In the genomic region with DNA sequence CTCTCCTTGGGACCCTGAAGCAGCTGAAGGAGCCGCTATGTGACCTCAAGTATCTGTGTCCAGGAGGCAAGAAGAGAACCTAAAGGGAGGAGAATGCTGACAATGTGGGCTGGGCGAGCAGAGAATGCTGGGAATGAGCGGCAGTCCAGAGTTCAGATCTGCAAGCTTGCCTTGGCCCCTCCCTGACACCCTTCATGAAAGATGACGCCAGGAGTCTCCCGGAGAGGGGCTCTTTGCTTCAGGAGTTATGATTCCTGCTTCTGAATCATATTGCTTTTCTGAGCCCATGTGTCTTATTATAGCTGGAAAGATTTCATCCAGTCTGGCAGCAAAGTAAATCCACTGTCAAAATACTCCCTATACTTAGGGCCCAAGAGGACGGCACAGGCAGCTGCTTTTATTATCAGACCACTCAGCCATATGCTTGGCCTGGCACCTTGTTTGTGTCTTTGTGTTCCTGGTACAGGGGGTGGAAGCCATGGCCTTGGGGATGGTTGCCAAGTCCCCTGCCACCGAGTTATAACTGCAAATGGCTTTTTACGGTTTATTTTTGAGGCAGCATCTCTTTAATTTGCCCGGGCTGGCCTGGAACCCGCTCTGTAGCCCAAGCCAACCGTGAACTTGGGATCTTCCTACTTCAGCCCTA, we compare ENCODE assay signal across 9 mouse cellular contexts. TPM values are rescaled to one million over a fixed set of nuclear protein-coding genes. Genes with fewer than 3 reads are reported as not detected.
DNase-seq lines count a peak whose midpoint lies in the region; ATAC-seq lines count a peak whose summit lies in the region.
"Had no signal": no experiment of that assay in that cellular context is flagged by ENCODE, and none has a peak within 500 bp of the region (broad histone marks: within the 10 kb centered on the region; RNA-seq: fewer than 3 reads in every experiment).

No protein-coding gene starts in this region.

- 69% methylated on average over 11 of the region's 11 CpGs for WGBS in forebrain, embryonic 13.5 days
- 76% methylated on average over 11 of the region's 11 CpGs for WGBS in forebrain, embryonic 11.5 days
- 70% methylated on average over 11 of the region's 11 CpGs for WGBS in liver, embryonic 11.5 days
- 37% methylated on average over 11 of the region's 11 CpGs for WGBS in heart, embryonic 15.5 days

- H3K4me3 ChIP-seq in forebrain, embryonic 13.5 days, result no peak overlapping the region
- no peak overlapping the region for H3K4me3 ChIP-seq in forebrain, embryonic 11.5 days (ENCODE audit: low read depth, low read length)
- H3K4me3 ChIP-seq in liver, embryonic 11.5 days (ENCODE audit: low read depth, low read length), result no peak overlapping the region
- no peak overlapping the region for H3K4me3 ChIP-seq in heart, embryonic 15.5 days
- H3K4me3 ChIP-seq: liver, embryonic 13.5 days had no signal

- peak overlapping the region; percentile 2; the same call in 1 of the 2 replicates for H3K27ac ChIP-seq in forebrain, embryonic 13.5 days
- H3K27ac ChIP-seq in forebrain, embryonic 11.5 days (ENCODE audit: low read depth, low read length), result no peak overlapping the region
- no peak overlapping the region for H3K27ac ChIP-seq in liver, embryonic 11.5 days (ENCODE audit: low read depth, low read length)
- H3K27ac ChIP-seq in heart, embryonic 15.5 days, result peak overlapping the region; percentile 64
- H3K27ac ChIP-seq: liver, embryonic 13.5 days had no signal

- ATAC-seq in forebrain, embryonic 13.5 days, result no peak
- no peak for ATAC-seq in forebrain, embryonic 11.5 days (replicated peaks; ENCODE audit: low FRiP score)
- no peak for ATAC-seq in liver, embryonic 11.5 days (replicated peaks; ENCODE audit: low FRiP score)
- ATAC-seq in heart, embryonic 15.5 days (replicated peaks; ENCODE audit: insufficient number of reproducible peaks, insufficient read depth, low FRiP score, low read depth), result no peak; the same call in 1 of the 2 replicates
- ATAC-seq in activated CD4-positive, CD25-positive, alpha-beta regulatory T cell, adult 4 months, result no peak

- H3K4me2 ChIP-seq in forebrain, embryonic 13.5 days, result no peak overlapping the region
- no peak overlapping the region for H3K4me2 ChIP-seq in forebrain, embryonic 11.5 days (ENCODE audit: low read depth, low read length, severe bottlenecking)
- no peak overlapping the region for H3K4me2 ChIP-seq in liver, embryonic 11.5 days
- no peak overlapping the region for H3K4me2 ChIP-seq in heart, embryonic 15.5 days
- H3K4me2 ChIP-seq: liver, embryonic 13.5 days had no signal

- no peaks in the 10 kb centered on the region for H3K9me3 ChIP-seq in forebrain, embryonic 13.5 days (replicated peaks)
- H3K9me3 ChIP-seq in forebrain, embryonic 11.5 days (ENCODE audit: control insufficient read depth, low read length), result no peaks in the 10 kb centered on the region
- no peaks in the 10 kb centered on the region for H3K9me3 ChIP-seq in liver, embryonic 11.5 days (ENCODE audit: control insufficient read depth, low read length)
- H3K9me3 ChIP-seq in heart, embryonic 15.5 days (replicated peaks), result no peaks in the 10 kb centered on the region
- H3K9me3 ChIP-seq: liver, embryonic 13.5 days had no signal

- no peak for DNase-seq in forebrain, embryonic 11.5 days (ENCODE audit: low spot score)
- DNase-seq in liver, result peak; percentile 6
- no peak for DNase-seq in liver, embryonic 11.5 days (ENCODE audit: low spot score)
- DNase-seq in kidney, postnatal 4 days, result peak; percentile 30 to 56
- DNase-seq in right cerebral cortex, adult 18-20 months, result no peak
- DNase-seq: liver, embryonic 13.5 days had no signal

- no peak overlapping the region for H3K9ac ChIP-seq in forebrain, embryonic 13.5 days
- no peak overlapping the region for H3K9ac ChIP-seq in forebrain, embryonic 11.5 days (ENCODE audit: low read length)
- H3K9ac ChIP-seq in liver, embryonic 11.5 days (ENCODE audit: low read depth, low read length), result no peak overlapping the region
- H3K9ac ChIP-seq in heart, embryonic 15.5 days, result no peak overlapping the region
- H3K9ac ChIP-seq: liver, embryonic 13.5 days had no signal

- H3K4me1 ChIP-seq in forebrain, embryonic 13.5 days, result peaks cover 12% of the 10 kb centered on the region
- H3K4me1 ChIP-seq in forebrain, embryonic 11.5 days (replicated peaks; ENCODE audit: control insufficient read depth, insufficient read depth, low read length), result peaks cover 6% of the 10 kb centered on the region; the same call in 1 of the 2 replicates
- no peaks in the 10 kb centered on the region for H3K4me1 ChIP-seq in liver, embryonic 11.5 days (replicated peaks; ENCODE audit: control insufficient read depth, insufficient read depth, low read length)
- peaks cover 23% of the 10 kb centered on the region for H3K4me1 ChIP-seq in heart, embryonic 15.5 days (replicated peaks)

- no peaks in the 10 kb centered on the region for H3K27me3 ChIP-seq in forebrain, embryonic 13.5 days
- no peaks in the 10 kb centered on the region for H3K27me3 ChIP-seq in forebrain, embryonic 11.5 days (ENCODE audit: control insufficient read depth, insufficient read depth, low read length)
- H3K27me3 ChIP-seq in liver, embryonic 11.5 days (replicated peaks; ENCODE audit: control insufficient read depth, insufficient read depth, low read length), result no peaks in the 10 kb centered on the region
- no peaks in the 10 kb centered on the region for H3K27me3 ChIP-seq in heart, embryonic 15.5 days
- H3K27me3 ChIP-seq: liver, embryonic 13.5 days had no signal

- no peaks in the 10 kb centered on the region for H3K36me3 ChIP-seq in forebrain, embryonic 13.5 days (ENCODE audit: poor library complexity, severe bottlenecking)
- no peaks in the 10 kb centered on the region for H3K36me3 ChIP-seq in forebrain, embryonic 11.5 days (ENCODE audit: control insufficient read depth, insufficient read depth, low read length)
- no peaks in the 10 kb centered on the region for H3K36me3 ChIP-seq in liver, embryonic 11.5 days (ENCODE audit: control insufficient read depth, insufficient read depth, low read length)
- no peaks in the 10 kb centered on the region for H3K36me3 ChIP-seq in heart, embryonic 15.5 days
- H3K36me3 ChIP-seq: liver, embryonic 13.5 days had no signal

RNA-seq across cellular contexts. Expression of a gene that starts 25.8 kb away (rescaled TPM):
- 137 and 139 TPM in 2 replicates for polyA plus RNA-seq in forebrain, embryonic 13.5 days (2015; fragmentation: Nextera tagmentation; extraction: Ambion mirVana)
- 63.0 and 71.4 TPM in 2 replicates for polyA plus RNA-seq in forebrain, embryonic 11.5 days (2014; fragmentation: Nextera tagmentation; extraction: Ambion mirVana)
- 47.2 and 52.8 TPM in 2 replicates for polyA plus RNA-seq in liver, embryonic 11.5 days (2014; fragmentation: Nextera tagmentation; extraction: Ambion mirVana)
- polyA plus RNA-seq in heart, embryonic 15.5 days (2015; fragmentation: Nextera tagmentation; extraction: Ambion mirVana), result 103 and 104 TPM in 2 replicates
- polyA plus RNA-seq in activated CD4-positive, CD25-positive, alpha-beta regulatory T cell, adult 4 months (2017; shearing (Covaris generic)), result 10 to 100 TPM; 28.3 to 34.4 TPM

RNA-seq across cellular contexts. Expression of a gene that starts 31.1 kb away (rescaled TPM):
- 28.0 and 29.5 TPM in 2 replicates for polyA plus RNA-seq in forebrain, embryonic 13.5 days (2015; fragmentation: Nextera tagmentation; extraction: Ambion mirVana)
- polyA plus RNA-seq in forebrain, embryonic 11.5 days (2014; fragmentation: Nextera tagmentation; extraction: Ambion mirVana), result 25.9 and 28.9 TPM in 2 replicates
- polyA plus RNA-seq in liver, embryonic 11.5 days (2014; fragmentation: Nextera tagmentation; extraction: Ambion mirVana), result 14.1 and 14.4 TPM in 2 replicates
- polyA plus RNA-seq in heart, embryonic 15.5 days (2015; fragmentation: Nextera tagmentation; extraction: Ambion mirVana), result 36.7 and 38.8 TPM in 2 replicates
- polyA plus RNA-seq in activated CD4-positive, CD25-positive, alpha-beta regulatory T cell, adult 4 months (2017; shearing (Covaris generic)), result 10 to 100 TPM in 1 of 2 experiments, 1 to 10 TPM in 1; 9.2 to 14.6 TPM

Comparison
In these comparisons a context has a peak if more than half of its experiments do, and no peak if none do; other contexts are left out.
1. H3K27ac ChIP-seq: peak in forebrain, embryonic 13.5 days (single experiment) and heart, embryonic 15.5 days (single experiment); none in forebrain, embryonic 11.5 days (single experiment) and liver, embryonic 11.5 days (single experiment).
2. DNase-seq: peak in liver (single experiment) and kidney, postnatal 4 days (2 of 2); none in forebrain, embryonic 11.5 days (single experiment), liver, embryonic 11.5 days (single experiment) and right cerebral cortex, adult 18-20 months (single experiment).